Mouse (Mus musculus) CD8-positive naive resting alpha-beta T cell, adult 2 months (primary cell): ENCODE results near the gene Sytl3.

ENCODE experiments used
- DNase-seq, 2 experiments: peaks; one replicate each; pipeline ENCODE4 v3.0.0; 2022; ENCODE audit warnings: low read depth in 2 of 2, low spot score in 2 of 2

The Sytl3 gene

GRCm38 (mm10) chr17:6751221-6751859 lies 92.4 kb downstream of the Sytl3 start:
- DNase-seq: no peak

GRCm38 (mm10) chr17:6752375-6752774 lies 93.5 kb downstream of the Sytl3 start:
- no peak for DNase-seq

- DNase-seq: no peak
These were observed 96.3 kb downstream of the Sytl3 start for GRCm38 (mm10) chr17:6755176-6755575.

DNA sequence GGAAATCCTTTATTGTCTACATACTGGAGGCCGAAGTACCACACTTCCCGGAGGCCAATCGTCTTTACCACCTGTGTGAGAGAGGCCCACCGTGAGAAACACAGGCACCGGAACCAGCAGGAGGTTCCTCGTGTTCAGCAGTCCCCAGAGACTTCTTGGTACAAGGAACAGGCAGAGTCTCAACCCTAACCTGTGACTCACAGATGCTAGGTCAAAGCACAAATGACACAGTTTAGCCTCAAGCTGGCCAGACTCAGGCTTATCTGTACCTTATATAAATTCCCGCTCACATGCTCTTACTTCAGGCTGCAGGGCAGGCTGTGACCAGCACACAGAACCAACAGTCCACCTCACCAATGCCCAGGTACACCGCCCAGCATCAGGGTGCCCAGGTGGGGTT lies 97.0 kb downstream of the Sytl3 start:
- no peak for DNase-seq

DNA sequence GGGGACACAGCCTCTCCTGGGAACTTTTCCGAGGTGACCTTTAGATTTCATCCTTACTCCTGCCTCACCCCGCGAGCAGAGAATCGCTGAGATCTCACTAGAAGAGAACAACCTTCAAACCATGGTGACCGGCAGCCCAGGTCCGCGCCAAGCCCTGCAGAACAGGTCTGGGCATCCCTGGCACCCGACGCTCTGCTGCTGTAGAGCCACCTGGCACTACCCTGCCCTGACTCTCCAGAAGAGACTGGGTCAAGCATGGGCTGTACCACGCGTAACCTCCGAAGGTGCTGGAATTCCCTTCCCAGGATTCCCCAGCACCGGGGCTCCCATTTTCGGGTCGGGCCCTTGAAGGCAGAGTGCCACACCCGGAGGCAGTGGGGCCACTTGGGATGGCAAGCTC lies 99.0 kb downstream of the Sytl3 start:
- DNase-seq: no peak

- no peak for DNase-seq
These were observed 100.0 kb downstream of the Sytl3 start for GRCm38 (mm10) chr17:6758845-6759244.

- DNase-seq: no peak
These were observed 100.9 kb downstream of the Sytl3 start for GRCm38 (mm10) chr17:6759717-6760292.

DNA sequence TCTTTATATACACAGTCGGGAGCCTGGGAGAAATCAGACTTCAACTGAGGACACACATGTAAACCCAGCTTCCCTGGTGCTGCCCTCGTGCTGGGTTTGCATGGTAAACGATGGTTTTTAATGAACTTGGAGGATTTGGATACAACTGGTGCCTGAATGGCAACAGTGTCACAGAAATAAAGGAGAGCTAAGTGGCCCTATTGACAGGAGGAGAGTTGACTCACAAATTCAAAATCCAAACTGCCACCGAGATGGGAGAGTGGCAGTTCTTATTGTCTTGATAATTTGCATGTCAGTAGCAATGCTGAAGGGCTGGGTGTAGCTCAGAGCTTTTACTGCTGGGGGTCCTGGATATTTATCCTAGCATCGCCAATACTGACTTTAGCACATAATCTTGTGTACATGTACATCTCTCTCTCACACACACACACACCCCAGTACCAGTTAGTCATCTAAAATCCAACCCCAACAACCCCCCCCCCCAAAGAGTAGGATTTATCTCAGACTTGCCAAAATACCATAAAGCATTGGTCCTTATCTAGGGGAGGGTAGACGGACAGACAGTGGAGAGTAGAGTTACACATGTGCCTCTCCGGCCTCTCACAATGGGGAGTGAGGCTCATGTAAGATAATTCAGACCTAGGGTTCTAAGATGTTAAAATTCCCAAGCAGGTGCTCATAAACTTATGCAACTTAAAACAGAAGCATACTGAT lies 104.8 kb downstream of the Sytl3 start:
- no peak for DNase-seq

- no peak for DNase-seq
These were observed 105.3 kb downstream of the Sytl3 start for GRCm38 (mm10) chr17:6764227-6764593.

DNA sequence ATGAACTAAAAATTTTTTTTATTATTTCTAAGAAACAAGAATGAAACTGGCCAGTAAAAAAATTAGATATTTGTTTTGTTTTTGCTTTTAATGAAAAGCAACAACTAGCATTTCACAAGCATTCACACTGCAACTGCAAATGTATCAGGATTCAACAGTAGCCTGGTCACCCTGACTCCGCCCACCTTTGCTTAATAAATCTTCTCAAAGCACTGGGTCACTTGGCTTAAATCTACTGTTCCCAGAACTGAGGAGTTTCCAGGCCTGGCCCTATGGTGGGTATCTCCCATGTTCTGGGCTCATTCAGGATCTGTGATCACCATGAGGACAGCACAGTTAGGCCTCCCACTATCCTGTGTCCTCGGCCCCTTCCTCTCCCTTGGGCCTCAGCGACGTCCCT lies 105.8 kb downstream of the Sytl3 start:
- no peak for DNase-seq

GRCm38 (mm10) chr17:6765886-6766285 lies 107.0 kb downstream of the Sytl3 start:
- no peak for DNase-seq

DNA sequence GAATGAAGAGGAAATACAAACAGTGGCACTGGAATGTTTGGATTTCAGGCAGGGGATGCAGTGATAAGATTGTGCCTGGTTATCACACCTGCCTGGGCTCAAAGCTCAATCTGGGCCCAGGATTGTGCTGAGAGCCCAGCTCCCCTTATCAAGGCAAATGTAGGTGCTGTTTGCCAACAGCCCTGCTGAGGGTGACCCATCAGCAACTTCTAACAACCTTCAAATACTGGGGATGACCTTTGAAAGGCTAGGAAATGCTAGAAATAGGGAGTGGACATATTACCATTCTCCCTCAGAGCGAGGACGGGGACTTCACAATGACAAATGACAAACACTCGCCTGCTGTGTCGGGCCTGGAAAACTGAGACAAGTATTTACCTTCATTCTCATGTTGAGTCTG lies 107.9 kb downstream of the Sytl3 start:
- no peak for DNase-seq

- DNase-seq: no peak
These were observed 108.9 kb downstream of the Sytl3 start for GRCm38 (mm10) chr17:6767771-6768170.

DNA sequence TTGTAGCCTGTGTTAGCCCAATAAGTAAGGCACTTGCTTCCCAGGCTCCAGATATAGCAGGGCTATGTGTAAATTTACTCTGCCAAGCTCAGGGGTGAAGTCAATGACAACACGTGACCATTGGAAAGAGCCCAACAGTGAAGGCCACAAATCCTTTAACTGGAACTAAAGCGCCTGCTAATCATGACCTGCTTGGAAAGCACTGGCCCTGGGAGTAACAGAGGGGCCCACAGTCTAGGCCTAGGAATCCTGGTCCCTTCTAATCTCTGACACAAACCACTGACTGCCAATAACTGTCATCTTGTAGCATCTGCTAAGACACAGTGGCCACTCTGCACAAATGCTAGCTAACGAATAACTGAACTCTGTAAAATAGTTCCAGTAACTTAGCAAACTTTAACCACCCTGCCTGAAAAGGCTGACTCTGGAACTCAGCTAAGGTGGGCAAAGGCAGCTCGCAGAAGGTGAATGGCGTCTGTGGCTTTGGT lies 109.5 kb downstream of the Sytl3 start:
- no peak for DNase-seq

DNA sequence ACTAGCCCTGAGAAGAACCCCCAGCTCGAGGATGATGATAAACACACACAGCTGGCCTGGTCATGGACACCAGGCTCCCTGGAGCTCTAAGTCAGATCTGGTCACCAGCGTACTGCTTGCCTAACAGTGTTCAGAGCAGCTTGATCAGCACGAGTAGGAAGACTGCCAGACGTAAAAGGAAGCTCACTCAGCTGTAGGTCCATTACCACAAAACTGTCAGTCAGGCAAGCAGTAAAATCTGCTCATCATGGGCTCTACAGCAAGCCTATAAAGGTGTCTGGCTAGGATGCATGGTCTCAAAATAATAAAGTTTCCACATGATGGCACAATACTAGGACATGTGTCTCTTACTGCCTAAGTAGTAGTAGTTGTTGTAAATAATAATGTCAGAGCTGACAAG lies 110.7 kb downstream of the Sytl3 start:
- DNase-seq: no peak

DNA sequence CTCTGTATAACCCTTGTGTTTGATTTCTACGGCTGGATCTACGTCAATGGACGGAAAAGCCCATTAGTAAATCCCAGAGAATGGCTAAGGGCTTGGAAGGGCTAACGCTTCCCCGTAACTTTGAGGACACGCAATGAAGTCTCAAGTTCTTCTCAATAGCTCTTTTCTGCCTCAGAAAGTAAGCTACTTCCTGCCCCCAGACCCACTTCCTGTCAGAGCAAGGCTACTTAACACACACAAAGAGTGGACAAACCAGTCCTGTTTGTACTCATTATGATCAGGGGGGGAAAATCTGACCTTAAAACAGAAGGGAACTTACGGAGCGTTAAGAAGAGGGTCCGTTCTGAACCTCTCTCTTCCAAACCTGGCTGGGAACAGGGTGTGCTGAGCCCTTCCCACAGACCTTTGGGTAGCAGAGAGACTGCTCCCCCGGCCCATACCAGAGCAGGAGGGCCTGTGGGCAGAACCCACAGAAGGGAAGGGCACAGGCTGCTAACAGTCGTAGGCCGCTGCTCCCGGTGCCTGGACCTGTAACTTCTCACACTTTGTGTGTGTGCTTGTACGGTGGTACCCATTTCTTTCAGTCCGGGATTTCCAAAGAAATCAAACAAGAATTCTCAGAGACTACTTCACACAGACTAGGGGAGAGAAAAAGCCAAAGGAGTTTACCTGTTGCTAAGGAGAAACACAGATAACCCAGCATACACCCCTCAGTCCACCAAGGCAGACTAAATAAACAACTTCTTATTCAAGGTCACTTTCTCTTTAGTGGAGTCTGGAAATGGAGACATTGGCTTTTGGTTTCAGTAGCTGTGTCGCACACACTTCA lies 113.0 kb downstream of the Sytl3 start:
- DNase-seq: no peak

DNA sequence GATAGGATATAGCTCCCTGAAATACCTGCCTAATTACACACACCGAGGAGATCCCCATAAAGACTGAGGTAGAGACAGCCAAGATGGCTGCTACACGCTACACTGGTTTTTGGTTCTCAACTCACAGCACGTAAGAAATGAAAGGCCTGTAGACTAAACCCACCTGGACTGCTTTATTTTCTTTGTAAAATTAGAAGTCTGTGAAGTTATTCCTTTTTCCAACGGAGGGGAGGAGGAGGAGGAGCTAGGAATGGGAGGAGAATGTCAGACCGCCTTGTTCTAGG lies 113.5 kb downstream of the Sytl3 start:
- no peak for DNase-seq

- no peak for DNase-seq
These were observed 114.5 kb downstream of the Sytl3 start for GRCm38 (mm10) chr17:6773249-6773966.

DNA sequence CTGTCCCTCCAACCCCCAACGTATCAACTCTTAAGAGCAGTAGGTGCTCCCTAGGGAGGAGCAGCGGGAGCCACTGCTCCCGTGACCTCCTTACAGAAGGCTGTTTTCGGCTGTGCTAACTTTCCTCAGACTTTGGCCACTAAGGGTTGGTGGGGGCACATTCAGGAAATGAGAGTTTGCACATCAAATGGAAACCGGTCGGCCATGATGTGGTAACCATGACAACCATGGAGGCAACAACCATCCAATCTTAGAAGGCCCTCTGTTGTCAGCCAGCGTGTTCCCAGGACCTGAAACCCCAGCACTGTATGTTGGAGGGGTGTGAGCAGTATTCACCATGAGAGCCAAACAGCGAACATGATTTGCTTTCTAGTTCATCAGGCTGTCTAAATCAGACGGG lies 116.3 kb downstream of the Sytl3 start:
- peak; percentile 31 to 39 for DNase-seq

DNA sequence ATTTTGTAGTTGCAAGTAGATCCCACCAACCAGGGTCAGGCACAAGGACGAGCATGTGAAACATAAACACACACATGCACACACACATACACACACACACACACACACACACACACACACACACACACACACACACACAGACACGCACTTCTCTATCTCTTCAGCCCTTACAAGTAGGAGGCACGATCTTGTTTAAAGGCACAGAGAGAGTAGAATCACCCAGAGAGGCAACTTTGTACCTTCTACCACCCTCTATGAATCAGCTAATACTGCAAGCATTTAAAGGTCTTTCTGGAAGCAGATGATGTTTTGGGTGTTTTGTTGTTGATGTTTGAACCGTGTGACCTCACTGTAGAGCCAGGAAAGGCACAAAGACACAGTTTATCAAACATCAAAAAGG lies 116.8 kb downstream of the Sytl3 start:
- no peak for DNase-seq

GRCm38 (mm10) chr17:6776123-6776522 lies 117.2 kb downstream of the Sytl3 start:
- DNase-seq: no peak
